Mouse (Mus musculus) MEL (cell line): ENCODE results near the gene Tkt.

Experiments
- CHD2 ChIP-seq: IDR thresholded peaks from 2 replicates; pipeline ENCODE4 v1.6.1; 2011; ENCODE audit warnings: low read length, improper control_type of control experiment
- CTCF ChIP-seq, 3 experiments: IDR thresholded peaks in 2 of 3; conservative IDR thresholded peaks in 1 of 3; 2 replicates each; pipeline ENCODE4 v1.5.1; 2011 to 2012; ENCODE audit warnings: low read length in 3 of 3, low read depth in 2 of 3, mild to moderate bottlenecking in 2 of 3, improper control_type of control experiment in 1 of 3, inconsistent platforms in 1 of 3, mixed read lengths in 1 of 3, moderate library complexity in 1 of 3; ENCODE audit not compliant: control insufficient read depth in 1 of 3, insufficient read depth in 1 of 3, poor library complexity in 1 of 3, severe bottlenecking in 1 of 3
- ELF1 ChIP-seq: IDR thresholded peaks from 2 replicates; pipeline ENCODE4 v1.6.1; 2014; ENCODE audit warnings: low read depth, mild to moderate bottlenecking, inconsistent platforms, low read length, improper control_type of control experiment, moderate library complexity
- ETS1 ChIP-seq: IDR thresholded peaks from 2 replicates; pipeline ENCODE4 v1.6.1; 2012; ENCODE audit warnings: low read depth, mild to moderate bottlenecking, inconsistent platforms, low read length, improper control_type of control experiment, moderate library complexity
- MAFK ChIP-seq: IDR thresholded peaks from 2 replicates; pipeline ENCODE4 v1.6.1; 2011; ENCODE audit warnings: low read depth, mild to moderate bottlenecking, low read length, improper control_type of control experiment, borderline replicate concordance
- MXI1 ChIP-seq: IDR thresholded peaks from 2 replicates; pipeline ENCODE4 v1.6.1; 2011; ENCODE audit warnings: mild to moderate bottlenecking, low read depth, low read length, improper control_type of control experiment
- MYC ChIP-seq: IDR thresholded peaks from 2 replicates; pipeline ENCODE4 v1.6.1; 2011; ENCODE audit warnings: low read depth, mild to moderate bottlenecking, low read length, improper control_type of control experiment, moderate library complexity
- POLR2A ChIP-seq, 2 experiments: IDR thresholded peaks; 2 replicates each; pipeline ENCODE4 v1.6.1; 2011 to 2012; ENCODE audit warnings: low read length in 2 of 2, mild to moderate bottlenecking in 2 of 2, control low read depth in 1 of 2, improper control_type of control experiment in 1 of 2, low read depth in 1 of 2, moderate library complexity in 1 of 2; ENCODE audit not compliant: control insufficient read depth in 1 of 2, insufficient read depth in 1 of 2, poor library complexity in 1 of 2
- POLR2AphosphoS2 ChIP-seq: IDR thresholded peaks from 2 replicates; pipeline ENCODE4 v1.6.1; 2011; ENCODE audit warnings: low read length, improper control_type of control experiment
- TAL1 ChIP-seq: IDR thresholded peaks from 2 replicates; pipeline ENCODE4 v1.6.1; 2012; ENCODE audit warnings: mild to moderate bottlenecking, inconsistent platforms, low read length, moderate library complexity, mixed read lengths
- TCF12 ChIP-seq: IDR thresholded peaks from 2 replicates; pipeline ENCODE4 v1.6.1; 2014; ENCODE audit warnings: low read depth, mild to moderate bottlenecking, inconsistent platforms, low read length, improper control_type of control experiment, moderate library complexity
- UBTF ChIP-seq: IDR thresholded peaks from 2 replicates; pipeline ENCODE4 v1.6.1; 2012; ENCODE audit warnings: low read depth, mild to moderate bottlenecking, inconsistent platforms, low read length, improper control_type of control experiment, moderate library complexity, borderline replicate concordance; ENCODE audit not compliant: insufficient read depth
- ZC3H11A ChIP-seq: IDR thresholded peaks from 2 replicates; pipeline ENCODE4 v1.6.1; 2012; ENCODE audit warnings: low read depth, mild to moderate bottlenecking, inconsistent platforms, low read length, improper control_type of control experiment
- ZMIZ1 ChIP-seq: IDR thresholded peaks from 2 replicates; pipeline ENCODE4 v1.6.1; 2012; ENCODE audit warnings: low read depth, mild to moderate bottlenecking, inconsistent platforms, low read length, improper control_type of control experiment, moderate library complexity

GRCm38 (mm10) chr14:30573235-30573634 is 25.1 kb downstream of the Tkt start:
- TF ChIP-seq CTCF (IDR thresholded peaks at IDR 0.05 in 2 of 3, conservative IDR thresholded peaks at IDR 0.05 in 1 of 3; ENCODE audit: control insufficient read depth in 1 of 3, insufficient read depth in 1 of 3, low read depth in 2 of 3, low read length in 3 of 3, poor library complexity in 1 of 3, severe bottlenecking in 1 of 3) (no peak), TAL1 (no peak), POLR2A (IDR thresholded peaks at IDR 0.05; ENCODE audit: control insufficient read depth in 1 of 2, insufficient read depth in 1 of 2, low read depth in 1 of 2, low read length in 2 of 2, poor library complexity in 1 of 2) (no peak), CHD2 (no peak), MXI1 (no peak), ZC3H11A (no peak), MYC (no peak), ZMIZ1 (no peak), UBTF (no peak), ETS1 (no peak), ELF1 (no peak), MAFK (no peak), POLR2AphosphoS2 (no peak), TCF12 (no peak)
